Mouse (Mus musculus) forebrain, embryonic 16.5 days (tissue): ENCODE measurements around the gene Cdt1. TPM values are rescaled to one million over a fixed set of nuclear protein-coding genes. Genes with fewer than 3 reads are reported as not detected.

ENCODE experiments used
- ATAC-seq: fragments of 200-750 bp; cut with Nextera tagmentation; 2 replicates; pipeline ENCODE4 v1.8.0; 2017; ENCODE audit warnings: mild to moderate bottlenecking, moderate library complexity
- H3K27ac ChIP-seq: fragments of 300-500 bp; sonication (generic); 2 replicates; pipeline ENCODE4 v1.5.1; 2014; ENCODE audit warnings: low read length, control low read depth
- H3K27me3 ChIP-seq: fragments of 300-500 bp; sonication (generic); replicated peaks from 2 replicates; pipeline ENCODE4 v1.6.1; 2014; ENCODE audit warnings: low read length; ENCODE audit not compliant: control insufficient read depth, insufficient read depth
- H3K36me3 ChIP-seq: fragments of 300-500 bp; sonication (generic); 2 replicates; pipeline ENCODE4 v1.6.1; 2014; ENCODE audit not compliant: control insufficient read depth, insufficient read depth
- H3K4me1 ChIP-seq: fragments of 300-500 bp; sonication (generic); replicated peaks from 2 replicates; pipeline ENCODE4 v1.6.1; 2014; ENCODE audit warnings: low read length; ENCODE audit not compliant: control insufficient read depth, insufficient read depth
- H3K4me2 ChIP-seq: fragments of 300-500 bp; sonication (generic); 2 replicates; pipeline ENCODE4 v1.6.1; 2014; ENCODE audit warnings: mild to moderate bottlenecking, low read length, control low read depth
- H3K4me3 ChIP-seq: fragments of 300-500 bp; sonication (generic); replicated peaks from 2 replicates; pipeline ENCODE4 v1.5.1; 2014; ENCODE audit warnings: mild to moderate bottlenecking, low read length, control low read depth
- H3K9ac ChIP-seq: fragments of 300-500 bp; sonication (generic); replicated peaks from 2 replicates; pipeline ENCODE4 v1.6.1; 2014; ENCODE audit warnings: low read depth, low read length, control low read depth
- H3K9me3 ChIP-seq: fragments of 300-500 bp; sonication (generic); 2 replicates; pipeline ENCODE4 v1.6.1; 2016; ENCODE audit warnings: low read length; ENCODE audit not compliant: control insufficient read depth
- WGBS: fragments of 180-500 bp; shearing (Covaris S2); extraction: QIAGEN DNeasy Blood & Tissue Kit; methylation state at CpG from one replicate; pipeline ENCODE4 v1.1.7; 2014; 5-methylcytosine and 5-hydroxymethylcytosine counted together
- polyA plus RNA-seq: library from polyadenylated mRNA; unstranded; fragments of >200 nt; fragmentation: Nextera tagmentation; extraction: Ambion mirVana; gene quantifications from 2 replicates; pipeline ENCODE4 v1.2.1, GENCODE M21; 2015

The Cdt1 gene
- polyA plus RNA-seq, 1 experiment from 2014 or later, result 12.0 TPM

DNA sequence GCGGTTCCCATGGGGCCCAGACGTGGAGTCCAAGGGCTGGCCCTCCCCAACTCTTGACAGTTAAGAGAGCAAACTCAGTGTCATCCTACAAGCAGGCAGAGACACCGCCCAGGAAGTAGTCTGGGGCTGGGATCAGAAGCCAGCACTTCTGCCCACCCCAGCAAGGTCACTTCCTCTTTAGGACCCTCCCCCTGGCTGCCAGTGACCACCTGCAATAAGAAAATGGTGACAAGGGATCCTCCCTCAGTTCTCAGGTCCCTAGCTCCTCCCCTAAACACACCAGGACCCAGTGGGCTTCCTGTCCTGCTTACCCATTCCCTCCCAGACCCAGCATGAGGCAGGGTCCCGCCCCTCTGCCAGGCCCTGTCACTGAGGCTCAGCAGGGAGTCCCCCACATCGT is 20.0 kb upstream of the Cdt1 start:
- Histone ChIP-seq H3K36me3 (no peaks in the 10 kb centered on the region), H3K9ac (no peak overlapping the region), H3K4me1 (peaks cover 20% of the 10 kb centered on the region), H3K9me3 (no peaks in the 10 kb centered on the region), H3K27ac (no peak overlapping the region), H3K27me3 (peaks cover 22% of the 10 kb centered on the region), H3K4me3 (no peak overlapping the region), H3K4me2 (no peak overlapping the region)
- 35% methylated on average over 5 of the region's 5 CpGs for WGBS
- no peak for ATAC-seq

DNA sequence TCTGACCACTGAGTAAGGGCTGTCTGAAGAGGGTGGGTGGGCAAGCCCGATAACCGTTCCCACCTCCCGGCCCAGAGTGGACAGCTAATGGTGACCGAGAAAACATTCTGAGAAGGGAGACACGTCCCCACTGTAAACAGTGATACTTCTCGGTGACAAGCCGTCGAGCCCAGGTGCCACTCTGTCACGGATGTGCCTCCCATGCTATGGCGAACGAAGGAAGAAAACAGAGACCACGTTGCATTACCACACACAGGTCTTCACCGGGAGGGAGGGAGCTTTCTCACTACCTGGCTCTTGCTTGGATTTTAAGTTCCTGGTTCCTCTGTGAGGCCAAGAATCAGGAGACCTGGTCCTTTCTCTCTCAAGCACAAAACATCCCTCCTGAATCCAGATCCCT is 19.5 kb upstream of the Cdt1 start:
- Histone ChIP-seq H3K9me3 (no peaks in the 10 kb centered on the region), H3K4me2 (no peak overlapping the region), H3K4me3 (no peak overlapping the region), H3K27ac (no peak overlapping the region), H3K4me1 (peaks cover 20% of the 10 kb centered on the region), H3K9ac (no peak overlapping the region), H3K27me3 (peaks cover 22% of the 10 kb centered on the region), H3K36me3 (no peaks in the 10 kb centered on the region)
- 76% methylated on average over 13 of the region's 13 CpGs for WGBS
- no peak for ATAC-seq

DNA sequence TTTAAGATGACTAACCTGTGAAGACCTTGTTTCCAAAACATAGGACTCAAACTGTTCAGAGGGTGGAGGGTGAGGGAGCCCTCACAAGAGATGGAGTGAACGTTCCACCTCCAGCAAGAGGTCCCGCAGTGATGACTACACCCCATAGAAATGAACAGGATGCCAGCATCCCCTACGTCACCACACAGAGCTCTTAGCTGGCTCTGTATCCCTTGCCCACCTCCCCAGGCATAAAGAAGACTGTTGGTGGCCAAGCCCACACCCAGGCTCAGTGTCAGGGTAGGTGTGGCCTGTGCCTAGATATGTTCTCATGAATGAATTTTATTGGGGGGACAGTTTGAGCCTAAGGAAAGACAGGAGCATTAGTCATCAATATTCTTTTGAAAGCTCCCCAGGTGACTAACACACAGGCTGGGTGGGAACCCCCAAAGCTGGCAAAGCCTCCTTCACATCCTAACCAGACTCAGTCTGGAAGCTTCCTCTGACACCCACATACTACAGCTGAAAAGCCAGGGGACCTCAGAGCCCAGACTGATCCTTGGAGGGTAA is 18.9 kb upstream of the Cdt1 start:
- H3K36me3 ChIP-seq, result no peaks in the 10 kb centered on the region
- H3K9me3 ChIP-seq, result no peaks in the 10 kb centered on the region
- H3K4me1 ChIP-seq, result peaks cover 20% of the 10 kb centered on the region
- H3K9ac ChIP-seq, result no peak overlapping the region
- WGBS, result 83% methylated on average over 3 of the region's 3 CpGs
- H3K4me2 ChIP-seq, result no peak overlapping the region
- no peak overlapping the region for H3K4me3 ChIP-seq
- peaks cover 22% of the 10 kb centered on the region for H3K27me3 ChIP-seq
- no peak for ATAC-seq
- H3K27ac ChIP-seq, result no peak overlapping the region

DNA sequence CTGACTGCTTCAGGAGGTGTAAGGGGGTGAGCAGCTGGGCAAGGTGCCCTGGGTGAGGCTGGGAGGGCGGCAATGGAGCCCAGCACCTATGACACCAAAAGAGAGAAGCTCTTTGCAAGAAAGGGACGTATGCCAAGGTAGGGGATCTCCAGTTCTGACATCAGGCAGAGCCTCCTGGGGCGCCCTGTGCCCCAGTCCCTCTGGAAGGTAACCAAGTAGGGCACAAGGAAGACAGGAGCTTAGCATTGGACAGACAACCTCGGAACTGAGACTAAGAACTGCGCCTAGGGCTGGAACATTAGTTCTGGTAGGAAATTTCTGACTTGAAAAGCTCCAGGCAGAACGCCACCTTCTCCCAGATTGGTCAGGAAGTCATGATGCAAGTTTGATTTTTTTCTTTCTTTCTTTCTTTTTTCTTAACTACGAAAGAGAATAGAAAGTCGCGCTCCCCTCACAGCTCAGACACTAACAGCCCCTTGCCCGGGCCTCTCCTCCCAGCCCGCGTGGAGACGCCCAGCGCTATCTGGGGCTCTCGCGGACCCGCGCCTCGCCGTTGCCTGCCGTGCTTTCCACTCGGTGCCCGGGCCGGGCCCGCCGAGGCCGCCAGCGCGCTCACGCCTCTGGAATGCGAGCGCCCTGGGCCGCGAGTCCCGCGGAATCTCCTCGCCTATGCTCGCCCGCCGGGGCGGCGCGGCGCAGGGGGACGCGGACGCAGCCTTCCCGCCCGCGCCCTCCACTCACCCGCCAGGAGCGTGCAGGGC is 17.4 kb upstream of the Cdt1 start:
- 4% methylated on average over 52 of the region's 52 CpGs for WGBS
- peak; percentile 51 for ATAC-seq
- H3K27ac ChIP-seq, result no peak overlapping the region
- H3K27me3 ChIP-seq, result peaks cover 22% of the 10 kb centered on the region
- no peaks in the 10 kb centered on the region for H3K9me3 ChIP-seq
- H3K36me3 ChIP-seq, result no peaks in the 10 kb centered on the region
- peak overlapping the region; percentile 61 for H3K9ac ChIP-seq
- peak overlapping the region; percentile 67 for H3K4me2 ChIP-seq
- H3K4me1 ChIP-seq, result peaks cover 25% of the 10 kb centered on the region
- H3K4me3 ChIP-seq, result peak overlapping the region; percentile 52

DNA sequence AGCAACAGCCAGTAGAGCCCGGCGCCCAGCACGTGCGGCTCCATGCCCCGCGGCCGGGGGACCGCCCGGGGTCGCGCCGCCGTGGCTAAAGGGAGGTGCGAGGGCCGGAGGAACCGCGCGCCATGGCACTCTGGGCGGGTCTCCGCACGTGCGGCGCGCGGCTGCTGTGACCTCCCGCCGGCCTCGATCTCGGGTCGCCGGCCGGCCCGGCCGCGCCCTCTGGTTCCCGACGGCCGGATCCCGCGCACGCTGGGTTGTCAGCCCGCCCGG is 16.9 kb upstream of the Cdt1 start:
- Histone ChIP-seq H3K9ac (peak overlapping the region; percentile 61), H3K9me3 (no peaks in the 10 kb centered on the region), H3K36me3 (no peaks in the 10 kb centered on the region), H3K27me3 (peaks cover 22% of the 10 kb centered on the region), H3K4me1 (peaks cover 25% of the 10 kb centered on the region), H3K4me3 (peak overlapping the region; percentile 52), H3K27ac (no peak overlapping the region), H3K4me2 (peak overlapping the region; percentile 67)
- WGBS, result 0% methylated on average over 42 of the region's 43 CpGs
- no peak for ATAC-seq

DNA sequence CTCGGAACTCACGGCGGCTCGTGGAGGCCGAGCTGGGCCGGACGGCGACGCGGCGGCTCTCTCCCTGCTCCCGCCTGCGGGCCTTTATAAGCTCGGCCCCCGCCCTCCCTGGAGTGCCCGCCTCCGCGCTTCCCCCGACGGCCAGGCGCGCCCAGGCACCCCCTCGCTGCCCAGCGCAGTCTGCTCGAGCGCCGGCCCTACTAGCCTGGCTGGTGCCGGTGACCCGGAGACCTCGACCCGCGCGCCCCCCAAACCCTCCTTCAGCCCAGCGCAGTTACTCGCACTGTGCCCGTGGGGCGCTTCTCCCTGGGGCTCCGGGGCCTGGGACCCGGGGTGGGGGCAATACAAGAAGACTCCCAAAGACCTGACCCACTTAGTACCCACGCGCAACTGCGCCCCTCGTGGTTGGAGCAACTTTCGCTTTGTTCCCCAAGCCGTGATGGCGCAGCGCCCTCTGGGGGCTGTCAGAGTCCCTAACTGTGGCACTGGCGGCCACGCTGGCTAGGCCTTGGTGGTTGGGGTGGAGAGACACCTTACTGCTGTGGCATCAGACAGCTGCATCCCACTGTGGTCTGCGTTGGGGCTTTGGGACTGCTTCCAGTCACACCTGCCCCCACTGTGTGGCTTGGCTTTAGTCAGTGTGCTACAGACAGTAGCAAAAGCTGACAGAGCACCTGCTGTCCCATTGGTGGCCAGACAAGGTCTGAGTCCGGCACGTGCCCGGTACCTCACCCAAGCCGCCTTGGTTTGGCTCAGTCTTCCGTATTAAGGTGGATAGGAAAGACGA is 16.4 kb upstream of the Cdt1 start, which contains the start of gene Piezo1:
Gene Piezo1 (minus strand): TSS at position 65 of the 787 bp plus-strand sequence.
- Histone ChIP-seq H3K4me1 (peaks cover 25% of the 10 kb centered on the region), H3K9ac (peak within 1 kb of the TSS; percentile 61), H3K36me3 (no peaks in the 10 kb centered on the region), H3K9me3 (no peaks in the 10 kb centered on the region), H3K27ac (no peak within 1 kb of the TSS), H3K27me3 (peaks cover 22% of the 10 kb centered on the region), H3K4me2 (peak within 1 kb of the TSS; percentile 67), H3K4me3 (peak within 1 kb of the TSS; percentile 52)
- ATAC-seq, result peak; percentile 65
- WGBS, result 11% methylated on average over 56 of the region's 56 CpGs

DNA sequence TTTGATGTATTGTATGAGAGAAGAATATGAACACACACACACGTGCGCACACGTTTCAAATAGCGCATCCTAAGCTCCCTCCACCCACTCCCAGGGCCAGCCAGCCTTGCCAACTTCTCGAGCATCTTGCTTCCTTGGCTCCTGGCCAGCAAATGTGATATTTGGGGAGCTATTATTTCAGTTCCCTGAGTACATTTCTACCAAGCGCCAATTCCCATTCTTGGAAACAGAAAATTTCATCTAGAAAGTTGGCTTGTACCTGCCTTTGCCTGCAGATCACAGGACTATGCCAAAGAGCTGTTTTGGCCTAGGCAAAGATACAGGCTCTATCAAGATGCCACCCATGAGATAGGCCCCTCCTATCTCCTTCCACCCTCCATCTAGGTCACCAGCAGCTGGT is 13.0 kb upstream of the Cdt1 start:
- no peaks in the 10 kb centered on the region for H3K9me3 ChIP-seq
- H3K4me1 ChIP-seq, result peaks cover 22% of the 10 kb centered on the region
- H3K27ac ChIP-seq, result no peak overlapping the region
- H3K4me3 ChIP-seq, result no peak overlapping the region
- WGBS, result 41% methylated on average over 6 of the region's 6 CpGs
- ATAC-seq, result peak; percentile 51; the same call in 1 of the 2 replicates
- no peak overlapping the region for H3K9ac ChIP-seq
- H3K36me3 ChIP-seq, result no peaks in the 10 kb centered on the region
- H3K27me3 ChIP-seq, result peaks cover 22% of the 10 kb centered on the region
- H3K4me2 ChIP-seq, result no peak overlapping the region

DNA sequence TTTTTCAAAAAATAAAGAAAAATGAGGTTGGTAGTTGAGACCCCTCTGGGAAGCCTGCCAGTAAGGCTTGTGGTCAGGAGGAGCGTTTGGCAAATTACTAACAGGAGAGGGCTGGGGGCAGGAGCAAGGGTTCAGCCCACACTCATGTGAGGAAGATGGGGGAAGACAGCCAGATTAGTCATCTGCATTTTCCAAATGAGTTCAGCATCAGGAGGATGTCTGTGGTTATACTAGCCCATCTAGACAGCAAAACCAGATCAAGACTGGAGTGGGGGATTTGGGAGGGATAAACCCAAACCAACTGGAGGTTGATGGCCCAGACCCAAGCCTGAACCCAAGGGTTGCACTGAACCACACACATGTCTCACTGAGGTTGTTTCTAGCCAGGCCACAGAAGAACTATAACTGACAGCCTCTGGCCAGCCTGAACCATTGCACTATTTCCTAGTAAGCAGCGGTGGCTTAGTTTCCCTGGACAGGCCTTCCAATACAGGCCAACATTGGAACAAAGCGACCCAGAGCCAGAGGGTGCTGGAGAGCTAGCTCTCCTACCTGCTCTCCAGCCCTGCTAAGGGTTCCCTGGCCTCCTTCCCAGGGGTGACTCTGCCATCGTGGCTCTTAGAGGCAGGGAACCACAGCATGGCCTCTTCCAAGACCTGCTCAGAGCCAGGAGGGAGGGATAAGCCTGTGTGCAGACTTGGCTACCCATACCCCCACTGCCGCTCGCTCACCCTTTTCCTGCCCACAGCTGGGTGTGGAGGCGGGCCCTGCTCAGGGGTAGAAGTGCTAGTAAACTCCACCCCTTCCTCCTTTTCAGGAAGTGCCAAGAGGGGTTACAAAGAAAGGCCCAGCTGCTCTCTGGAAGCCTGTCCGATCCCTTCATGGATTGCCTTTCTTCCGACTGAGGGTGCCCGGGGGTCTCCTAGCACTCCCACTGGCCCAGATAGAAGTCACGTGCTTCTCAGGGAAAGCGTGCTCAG is 11.5 kb upstream of the Cdt1 start:
- Histone ChIP-seq H3K4me2 (no peak overlapping the region), H3K9me3 (no peaks in the 10 kb centered on the region), H3K4me3 (no peak overlapping the region), H3K4me1 (peaks cover 8% of the 10 kb centered on the region), H3K36me3 (no peaks in the 10 kb centered on the region), H3K9ac (no peak overlapping the region), H3K27me3 (peaks cover 9% of the 10 kb centered on the region), H3K27ac (no peak overlapping the region)
- ATAC-seq, result no peak
- WGBS, result 67% methylated on average over 12 of the region's 12 CpGs
